Mouse (Mus musculus) MEL (cell line): ENCODE results near the gene Mus81.
A peak's percentile ranks its signal among the peaks of the same experiment; 100 is the strongest.

Experiments used
- BHLHE40 ChIP-seq: IDR thresholded peaks from 2 replicates; pipeline ENCODE4 v1.6.1; 2012; ENCODE audit warnings: low read depth, mild to moderate bottlenecking, inconsistent platforms, low read length, improper control_type of control experiment, borderline replicate concordance
- CHD2 ChIP-seq: IDR thresholded peaks from 2 replicates; pipeline ENCODE4 v1.6.1; 2011; ENCODE audit warnings: low read length, improper control_type of control experiment
- CTCF ChIP-seq, 3 experiments: IDR thresholded peaks in 2 of 3; conservative IDR thresholded peaks in 1 of 3; 2 replicates each; pipeline ENCODE4 v1.5.1; 2011 to 2012; ENCODE audit warnings: low read length in 3 of 3, low read depth in 2 of 3, mild to moderate bottlenecking in 2 of 3, improper control_type of control experiment in 1 of 3, inconsistent platforms in 1 of 3, mixed read lengths in 1 of 3, moderate library complexity in 1 of 3; ENCODE audit not compliant: control insufficient read depth in 1 of 3, insufficient read depth in 1 of 3, poor library complexity in 1 of 3, severe bottlenecking in 1 of 3
- ELF1 ChIP-seq: IDR thresholded peaks from 2 replicates; pipeline ENCODE4 v1.6.1; 2014; ENCODE audit warnings: low read depth, mild to moderate bottlenecking, inconsistent platforms, low read length, improper control_type of control experiment, moderate library complexity
- GATA1 ChIP-seq: IDR thresholded peaks from 2 replicates; pipeline ENCODE4 v1.6.1; 2011; ENCODE audit warnings: low read depth, low read length, improper control_type of control experiment
- MAX ChIP-seq: IDR thresholded peaks from 2 replicates; pipeline ENCODE4 v1.6.1; 2011; ENCODE audit warnings: low read length, improper control_type of control experiment
- MAZ ChIP-seq: IDR thresholded peaks from 2 replicates; pipeline ENCODE4 v1.6.1; 2012; ENCODE audit warnings: low read depth, mild to moderate bottlenecking, inconsistent platforms, low read length, improper control_type of control experiment
- POLR2A ChIP-seq, 2 experiments: IDR thresholded peaks; 2 replicates each; pipeline ENCODE4 v1.6.1; 2011 to 2012; ENCODE audit warnings: low read length in 2 of 2, mild to moderate bottlenecking in 2 of 2, control low read depth in 1 of 2, improper control_type of control experiment in 1 of 2, low read depth in 1 of 2, moderate library complexity in 1 of 2; ENCODE audit not compliant: control insufficient read depth in 1 of 2, insufficient read depth in 1 of 2, poor library complexity in 1 of 2
- POLR2AphosphoS5 ChIP-seq: IDR thresholded peaks from 2 replicates; pipeline ENCODE4 v1.6.1; 2012; ENCODE audit warnings: low read depth, borderline replicate concordance, mild to moderate bottlenecking, inconsistent platforms, low read length, moderate library complexity, mixed read lengths
- TCF12 ChIP-seq: IDR thresholded peaks from 2 replicates; pipeline ENCODE4 v1.6.1; 2014; ENCODE audit warnings: low read depth, mild to moderate bottlenecking, inconsistent platforms, low read length, improper control_type of control experiment, moderate library complexity

- TF ChIP-seq CTCF (IDR thresholded peaks at IDR 0.05 in 2 of 3, conservative IDR thresholded peaks at IDR 0.05 in 1 of 3; ENCODE audit: control insufficient read depth in 1 of 3, insufficient read depth in 1 of 3, low read depth in 2 of 3, low read length in 3 of 3, poor library complexity in 1 of 3, severe bottlenecking in 1 of 3), result peak; percentile 77 to 93 (median 90)
- TF ChIP-seq MAZ, result no peak
- TF ChIP-seq MAX, result no peak
- TF ChIP-seq GATA1, result no peak
- TF ChIP-seq CHD2, result no peak
- TF ChIP-seq ELF1, result no peak
- no peak for TF ChIP-seq TCF12
- TF ChIP-seq BHLHE40, result no peak
- TF ChIP-seq POLR2A (IDR thresholded peaks at IDR 0.05; ENCODE audit: control insufficient read depth in 1 of 2, insufficient read depth in 1 of 2, low read depth in 1 of 2, low read length in 2 of 2, poor library complexity in 1 of 2), result no peak
- TF ChIP-seq POLR2AphosphoS5, result no peak
Observed at GRCm38 (mm10) chr19:5463791-5464562, 24.2 kb downstream of the Mus81 start.
